Mouse (Mus musculus) heart, embryonic 13.5 days (tissue): ENCODE data around the gene Wbp1l. TPM values are rescaled to one million over a fixed set of nuclear protein-coding genes. Genes with fewer than 3 reads are reported as not detected.

Source experiments
- ATAC-seq: fragments of 200-750 bp; cut with Nextera tagmentation; 2 replicates; pipeline ENCODE4 v1.8.0; 2017; ENCODE audit warnings: moderate TSS enrichment; ENCODE audit not compliant: insufficient number of reproducible peaks, low FRiP score, low TSS enrichment; ENCODE audit errors: extremely low read depth
- H3K27ac ChIP-seq: fragments of 300-500 bp; sonication (generic); replicated peaks from 2 replicates; pipeline ENCODE4 v1.5.1; 2015; ENCODE audit warnings: moderate library complexity, mild to moderate bottlenecking, inconsistent platforms
- H3K27me3 ChIP-seq: fragments of 300-500 bp; sonication (generic); replicated peaks from 2 replicates; pipeline ENCODE4 v1.6.1; 2015; ENCODE audit warnings: mild to moderate bottlenecking, inconsistent platforms
- H3K36me3 ChIP-seq: fragments of 300-500 bp; sonication (generic); 2 replicates; pipeline ENCODE4 v1.6.1; 2015; ENCODE audit warnings: mild to moderate bottlenecking, inconsistent platforms
- H3K4me1 ChIP-seq: fragments of 300-500 bp; sonication (generic); 2 replicates; pipeline ENCODE4 v1.6.1; 2015; ENCODE audit warnings: inconsistent platforms
- H3K4me2 ChIP-seq: fragments of 300-500 bp; sonication (generic); 2 replicates; pipeline ENCODE4 v1.6.1; 2015; ENCODE audit warnings: inconsistent platforms, mild to moderate bottlenecking, moderate library complexity
- H3K4me3 ChIP-seq: fragments of 300-500 bp; sonication (generic); 2 replicates; pipeline ENCODE4 v1.5.1; 2015; ENCODE audit warnings: moderate library complexity, mild to moderate bottlenecking, inconsistent platforms
- H3K9ac ChIP-seq: fragments of 300-500 bp; sonication (generic); 2 replicates; pipeline ENCODE4 v1.6.1; 2015; ENCODE audit warnings: inconsistent platforms, mild to moderate bottlenecking, moderate library complexity
- H3K9me3 ChIP-seq: fragments of 300-500 bp; sonication (generic); 2 replicates; pipeline ENCODE4 v1.6.1; 2016; ENCODE audit warnings: inconsistent platforms
- WGBS: fragments of 180-500 bp; shearing (Covaris S2); methylation state at CpG from one replicate; pipeline ENCODE4 v1.1.7; 2015; ENCODE audit warnings: mixed read lengths; 5-methylcytosine and 5-hydroxymethylcytosine counted together
- polyA plus RNA-seq: library from polyadenylated mRNA; unstranded; fragments of >200 nt; fragmentation: Nextera tagmentation; extraction: Ambion mirVana; gene quantifications from 2 replicates; pipeline ENCODE4 v1.2.1, GENCODE M21; 2015

Wbp1l gene
- polyA plus RNA-seq, 1 experiment from 2014 or later: 41.6 TPM

DNA sequence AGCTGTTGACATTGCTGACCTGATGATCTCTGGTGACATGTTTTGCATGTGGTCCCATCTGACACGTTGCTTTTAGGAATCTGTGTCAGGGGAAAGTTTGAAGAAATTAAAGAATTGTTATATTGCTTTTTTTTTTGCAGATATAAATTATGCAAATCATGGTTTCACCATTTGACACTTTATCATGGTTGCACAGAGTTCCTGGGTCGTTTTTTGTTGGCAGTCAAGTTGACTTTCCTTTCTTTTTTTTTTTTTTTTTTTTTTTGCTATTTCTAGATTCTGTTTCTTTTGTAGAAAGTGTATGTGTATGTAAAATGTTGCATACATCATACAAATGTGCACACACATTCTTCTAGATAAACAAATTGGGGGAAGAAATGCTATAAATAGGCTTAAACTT lies 92.2 kb downstream of the Wbp1l start:
- Histone ChIP-seq H3K9me3 (no peaks in the 10 kb centered on the region), H3K27ac (no peak overlapping the region), H3K4me3 (no peak overlapping the region), H3K27me3 (no peaks in the 10 kb centered on the region), H3K4me1 (peaks cover 13% of the 10 kb centered on the region), H3K9ac (no peak overlapping the region), H3K4me2 (peak overlapping the region; percentile 77; the same call in 1 of the 2 replicates), H3K36me3 (peaks cover 19% of the 10 kb centered on the region)
- ATAC-seq: no peak
- 72% methylated on average over 2 of the region's 2 CpGs for WGBS

DNA sequence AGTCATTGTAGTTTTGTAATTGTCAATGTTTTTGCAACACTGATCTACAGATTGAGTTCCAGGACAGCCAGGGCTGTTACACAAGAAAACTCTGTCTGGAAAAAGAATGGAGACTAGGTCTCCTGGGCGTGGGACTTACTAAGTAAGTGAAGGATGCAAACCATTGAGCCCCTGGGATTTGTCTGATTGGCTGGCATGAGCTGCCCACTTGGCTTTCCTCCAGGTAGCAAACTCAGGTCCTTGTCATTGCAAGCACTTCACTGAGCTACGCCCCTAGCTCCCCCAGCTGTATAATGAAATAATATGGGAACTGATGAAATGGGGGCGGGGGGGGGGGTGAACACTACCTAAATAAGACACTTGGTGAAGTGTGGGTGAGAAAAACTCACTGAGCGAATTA lies 94.3 kb downstream of the Wbp1l start:
- H3K36me3 ChIP-seq: peaks cover 30% of the 10 kb centered on the region
- H3K27ac ChIP-seq: no peak overlapping the region
- H3K9ac ChIP-seq: no peak overlapping the region
- no peaks in the 10 kb centered on the region for H3K9me3 ChIP-seq
- no peak for ATAC-seq
- peaks cover 13% of the 10 kb centered on the region for H3K4me1 ChIP-seq
- H3K4me2 ChIP-seq: no peak overlapping the region
- no peaks in the 10 kb centered on the region for H3K27me3 ChIP-seq
- no peak overlapping the region for H3K4me3 ChIP-seq
- WGBS: 73% methylated on average over 4 of the region's 4 CpGs

- no peak for ATAC-seq
- no peak overlapping the region for H3K27ac ChIP-seq
- no peak overlapping the region for H3K4me3 ChIP-seq
- peaks cover 43% of the 10 kb centered on the region for H3K36me3 ChIP-seq
- H3K9me3 ChIP-seq: no peaks in the 10 kb centered on the region
- 90% methylated on average over 8 of the region's 8 CpGs for WGBS
- H3K27me3 ChIP-seq: no peaks in the 10 kb centered on the region
- no peak overlapping the region for H3K4me2 ChIP-seq
- H3K4me1 ChIP-seq: no peaks in the 10 kb centered on the region
- no peak overlapping the region for H3K9ac ChIP-seq
Measured at GRCm38 (mm10) chr19:46696482-46696881, 97.6 kb downstream of the Wbp1l start.

DNA sequence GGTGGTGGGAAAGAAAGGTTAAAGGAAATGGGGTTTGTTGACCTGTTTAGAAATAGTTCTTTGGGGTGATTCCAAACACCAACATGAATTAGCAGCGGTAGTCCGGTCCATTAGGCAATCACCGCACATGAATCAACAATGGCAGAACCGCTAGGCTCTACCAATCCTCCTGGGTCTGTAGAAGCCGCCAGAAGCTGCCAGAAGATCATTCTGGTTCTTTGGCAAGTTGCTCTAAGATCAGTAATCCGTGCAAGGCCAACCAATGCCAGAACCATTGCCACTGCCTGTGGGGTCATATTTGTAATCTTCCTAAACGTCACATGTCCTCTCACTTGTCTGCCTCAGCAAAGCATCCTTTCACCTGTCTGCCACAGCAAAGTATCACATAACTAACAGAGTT lies 98.1 kb downstream of the Wbp1l start:
- 91% methylated on average over 7 of the region's 7 CpGs for WGBS
- Histone ChIP-seq H3K27ac (no peak overlapping the region), H3K4me2 (no peak overlapping the region), H3K4me1 (no peaks in the 10 kb centered on the region), H3K4me3 (no peak overlapping the region), H3K9me3 (no peaks in the 10 kb centered on the region), H3K9ac (no peak overlapping the region), H3K36me3 (peaks cover 48% of the 10 kb centered on the region), H3K27me3 (no peaks in the 10 kb centered on the region)
- ATAC-seq: no peak

GRCm38 (mm10) chr19:46697840-46698517 lies 99.1 kb downstream of the Wbp1l start:
- H3K9ac ChIP-seq: no peak overlapping the region
- H3K4me3 ChIP-seq: no peak overlapping the region
- ATAC-seq: no peak
- H3K4me1 ChIP-seq: no peaks in the 10 kb centered on the region
- WGBS: 52% methylated on average over 19 of the region's 19 CpGs
- no peaks in the 10 kb centered on the region for H3K27me3 ChIP-seq
- H3K9me3 ChIP-seq: no peaks in the 10 kb centered on the region
- no peak overlapping the region for H3K4me2 ChIP-seq
- peaks cover 58% of the 10 kb centered on the region for H3K36me3 ChIP-seq
- H3K27ac ChIP-seq: no peak overlapping the region

DNA sequence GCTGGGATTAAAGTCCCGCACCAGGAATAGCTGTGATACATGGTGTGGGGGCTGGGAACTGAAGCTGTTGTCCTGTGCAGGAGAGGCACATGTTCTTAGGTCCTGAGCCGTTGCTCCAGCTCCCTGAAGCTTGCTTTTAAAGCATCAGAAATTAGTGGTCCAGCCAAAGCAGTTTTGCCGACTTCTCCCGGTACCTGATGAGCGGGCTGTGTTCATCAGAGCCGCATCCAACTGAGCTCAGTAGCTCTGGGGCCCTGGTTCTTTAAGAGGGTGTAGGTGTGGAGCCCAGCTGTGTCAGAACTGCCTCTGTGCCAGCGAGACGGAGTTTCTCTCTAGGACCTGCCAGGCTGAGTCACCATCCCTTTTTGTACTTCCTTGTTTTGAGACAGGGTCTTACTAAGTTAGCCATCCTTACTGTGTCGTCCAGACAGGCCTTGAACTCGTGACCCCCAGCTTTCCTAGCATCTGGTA lies 100.2 kb downstream of the Wbp1l start:
- H3K9me3 ChIP-seq: no peaks in the 10 kb centered on the region
- H3K27me3 ChIP-seq: no peaks in the 10 kb centered on the region; the same call in 1 of the 2 replicates
- H3K36me3 ChIP-seq: peaks cover 56% of the 10 kb centered on the region
- WGBS: 66% methylated on average over 10 of the region's 10 CpGs
- H3K4me3 ChIP-seq: no peak overlapping the region
- no peak overlapping the region for H3K9ac ChIP-seq
- H3K4me2 ChIP-seq: no peak overlapping the region
- no peaks in the 10 kb centered on the region for H3K4me1 ChIP-seq
- ATAC-seq: no peak
- no peak overlapping the region for H3K27ac ChIP-seq

GRCm38 (mm10) chr19:46701156-46701555 lies 102.3 kb downstream of the Wbp1l start:
- no peaks in the 10 kb centered on the region for H3K9me3 ChIP-seq
- H3K4me3 ChIP-seq: no peak overlapping the region
- H3K9ac ChIP-seq: no peak overlapping the region
- no peaks in the 10 kb centered on the region; the same call in 1 of the 2 replicates for H3K27me3 ChIP-seq
- H3K27ac ChIP-seq: no peak overlapping the region
- H3K36me3 ChIP-seq: peaks cover 38% of the 10 kb centered on the region
- H3K4me2 ChIP-seq: no peak overlapping the region
- 0 out of 2 replicates have a peak, but pooled peaks cover 6% of the 10 kb centered on the region for H3K4me1 ChIP-seq
- no peak for ATAC-seq
- WGBS: 83% methylated on average over 9 of the region's 9 CpGs

- Histone ChIP-seq H3K9ac (no peak overlapping the region), H3K9me3 (no peaks in the 10 kb centered on the region), H3K27me3 (no peaks in the 10 kb centered on the region; the same call in 1 of the 2 replicates), H3K36me3 (peaks cover 45% of the 10 kb centered on the region), H3K4me1 (peaks cover 22% of the 10 kb centered on the region), H3K27ac (no peak overlapping the region), H3K4me3 (no peak overlapping the region), H3K4me2 (no peak overlapping the region)
- ATAC-seq: no peak
- 37% methylated on average over 7 of the region's 7 CpGs for WGBS
Measured at GRCm38 (mm10) chr19:46705779-46706495, 107.1 kb downstream of the Wbp1l start.

DNA sequence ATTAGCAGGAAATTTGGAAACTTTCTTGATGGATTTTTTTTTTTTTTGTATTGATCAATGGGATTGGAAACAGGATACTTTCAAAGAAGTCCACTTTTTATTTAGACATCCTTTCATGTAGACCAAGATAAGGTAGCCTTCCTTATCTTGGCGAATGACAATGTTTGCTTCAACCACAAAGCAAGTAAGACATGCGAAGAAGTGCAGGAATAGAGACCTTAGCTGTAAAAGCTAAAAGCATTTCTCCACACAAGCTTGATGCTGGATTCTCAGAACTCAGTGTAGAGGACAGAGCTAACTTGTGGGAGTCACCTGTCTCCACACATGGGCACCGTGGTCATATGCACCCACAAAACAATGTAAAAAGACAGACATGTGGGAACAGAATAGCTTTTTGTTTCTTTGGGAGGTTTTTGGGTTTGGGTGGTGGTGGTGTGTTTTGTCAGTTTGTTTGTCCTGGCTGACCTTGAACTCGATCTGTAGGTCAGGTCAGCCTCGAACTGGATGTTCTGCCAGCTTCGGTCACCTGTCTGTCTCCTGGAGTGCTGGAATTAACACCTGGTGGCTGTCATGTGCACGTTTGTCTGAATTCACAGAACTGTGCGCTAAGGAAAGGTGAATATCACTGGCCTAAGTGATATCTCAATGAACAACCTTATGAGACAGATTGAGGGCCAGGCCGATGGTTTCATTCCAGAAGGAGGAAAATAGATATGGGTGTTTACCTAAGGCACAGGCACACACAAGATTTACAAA lies 107.8 kb downstream of the Wbp1l start:
- no peak for ATAC-seq
- Histone ChIP-seq H3K27ac (no peak overlapping the region), H3K4me2 (peak overlapping the region; percentile 82), H3K4me3 (peak overlapping the region; percentile 66), H3K27me3 (no peaks in the 10 kb centered on the region; the same call in 1 of the 2 replicates), H3K9me3 (no peaks in the 10 kb centered on the region), H3K9ac (peak overlapping the region; percentile 84), H3K4me1 (peaks cover 22% of the 10 kb centered on the region), H3K36me3 (peaks cover 41% of the 10 kb centered on the region)
- 59% methylated on average over 9 of the region's 9 CpGs for WGBS
